Mouse (Mus musculus): ENCODE data around the gene Arpc1b. TPM values are rescaled to one million over a fixed set of nuclear protein-coding genes. Genes with fewer than 3 reads are reported as not detected.
"Not testable (repeated sequence)": the region's sequence is repeated elsewhere in the genome, so short reads cannot be mapped to it uniquely, and the experiment has no call there.

Gene Arpc1b
- polyA plus RNA-seq, 1 experiment from 2014 or later, result 65.6 TPM

- H3K9me3 ChIP-seq, result 0 out of 2 replicates have a peak, but pooled peaks cover 3% of the 10 kb centered on the region
- 94% methylated on average over 5 of the region's 5 CpGs for WGBS
- H3K4me3 ChIP-seq (replicated peaks), result no peak overlapping the region
- H3K4me1 ChIP-seq, result peaks cover 11% of the 10 kb centered on the region; the same call in 1 of the 2 replicates
- peaks cover under 1% of the 10 kb centered on the region for H3K36me3 ChIP-seq (replicated peaks)
- H3K4me2 ChIP-seq, result no peak overlapping the region
- no peak overlapping the region for H3K27ac ChIP-seq
- ATAC-seq (ENCODE audit: low FRiP score), result no peak
- H3K27me3 ChIP-seq, result peaks cover 39% of the 10 kb centered on the region
- no peak overlapping the region for H3K9ac ChIP-seq
These were observed 1.7 kb downstream of the Arpc1b start for GRCm38 (mm10) chr5:145115736-145116135.

- Histone ChIP-seq H3K4me2 (no peak overlapping the region), H3K9me3 (0 out of 2 replicates have a peak, but pooled peaks cover 3% of the 10 kb centered on the region), H3K36me3 (replicated peaks) (no peaks in the 10 kb centered on the region), H3K27me3 (peaks cover 39% of the 10 kb centered on the region), H3K4me3 (replicated peaks) (no peak overlapping the region), H3K4me1 (peaks cover 11% of the 10 kb centered on the region; the same call in 1 of the 2 replicates), H3K9ac (no peak overlapping the region), H3K27ac (no peak overlapping the region)
- 70% methylated on average over 4 of the region's 4 CpGs for WGBS
- no peak for ATAC-seq (ENCODE audit: low FRiP score)
These were observed 2.3 kb downstream of the Arpc1b start for GRCm38 (mm10) chr5:145116316-145116715.

GRCm38 (mm10) chr5:145116916-145117315 lies 2.9 kb downstream of the Arpc1b start:
- Histone ChIP-seq H3K27ac (no peak overlapping the region), H3K9me3 (0 out of 2 replicates have a peak, but pooled peaks cover 3% of the 10 kb centered on the region), H3K4me3 (replicated peaks) (no peak overlapping the region), H3K4me1 (peaks cover 11% of the 10 kb centered on the region; the same call in 1 of the 2 replicates), H3K4me2 (no peak overlapping the region), H3K27me3 (peaks cover 39% of the 10 kb centered on the region), H3K36me3 (replicated peaks) (no peaks in the 10 kb centered on the region), H3K9ac (no peak overlapping the region)
- ATAC-seq (ENCODE audit: low FRiP score), result no peak
- 47% methylated on average over 10 of the region's 10 CpGs for WGBS

GRCm38 (mm10) chr5:145118005-145118404 lies 4.0 kb downstream of the Arpc1b start:
- Histone ChIP-seq H3K9ac (no peak overlapping the region), H3K9me3 (0 out of 2 replicates have a peak, but pooled peaks cover 3% of the 10 kb centered on the region), H3K36me3 (replicated peaks) (0 out of 2 replicates have a peak, but pooled peaks cover under 1% of the 10 kb centered on the region), H3K4me1 (peaks cover 11% of the 10 kb centered on the region; the same call in 1 of the 2 replicates), H3K27me3 (peaks cover 34% of the 10 kb centered on the region), H3K4me3 (replicated peaks) (no peak overlapping the region), H3K4me2 (no peak overlapping the region), H3K27ac (no peak overlapping the region)
- ATAC-seq (ENCODE audit: low FRiP score), result no peak
- WGBS, result 76% methylated on average over 6 of the region's 6 CpGs

- Histone ChIP-seq H3K27ac (no peak overlapping the region), H3K9me3 (0 out of 2 replicates have a peak, but pooled peaks cover 3% of the 10 kb centered on the region), H3K4me2 (no peak overlapping the region), H3K27me3 (peaks cover 30% of the 10 kb centered on the region), H3K9ac (no peak overlapping the region), H3K4me3 (replicated peaks) (no peak overlapping the region), H3K36me3 (replicated peaks) (peaks cover 5% of the 10 kb centered on the region), H3K4me1 (peaks cover 11% of the 10 kb centered on the region; the same call in 1 of the 2 replicates)
- no peak for ATAC-seq (ENCODE audit: low FRiP score)
- 88% methylated on average over 5 of the region's 5 CpGs for WGBS
These were observed 4.4 kb downstream of the Arpc1b start for GRCm38 (mm10) chr5:145118461-145118860.

- no peak for ATAC-seq (ENCODE audit: low FRiP score)
- WGBS, result 85% methylated on average over 2 of the region's 2 CpGs
- Histone ChIP-seq H3K9ac (no peak overlapping the region), H3K4me2 (no peak overlapping the region), H3K4me3 (replicated peaks) (no peak overlapping the region), H3K27me3 (peaks cover 21% of the 10 kb centered on the region), H3K9me3 (0 out of 2 replicates have a peak, but pooled peaks cover 3% of the 10 kb centered on the region), H3K4me1 (peaks cover 4% of the 10 kb centered on the region; the same call in 1 of the 2 replicates), H3K36me3 (replicated peaks) (peaks cover 14% of the 10 kb centered on the region), H3K27ac (no peak overlapping the region)
These were observed 5.4 kb downstream of the Arpc1b start for GRCm38 (mm10) chr5:145119385-145119784.

GRCm38 (mm10) chr5:145120921-145121320 lies 6.9 kb downstream of the Arpc1b start:
- no peak overlapping the region for H3K4me3 ChIP-seq (replicated peaks)
- ATAC-seq (ENCODE audit: low FRiP score), result no peak

GRCm38 (mm10) chr5:145123396-145123795 lies 9.4 kb downstream of the Arpc1b start:
- 95% methylated on average over 19 of the region's 19 CpGs for WGBS
- no peak overlapping the region for H3K27ac ChIP-seq
- H3K9ac ChIP-seq, result no peak overlapping the region
- no peak for ATAC-seq (ENCODE audit: low FRiP score)
- no peaks in the 10 kb centered on the region for H3K4me1 ChIP-seq
- no peak overlapping the region for H3K4me2 ChIP-seq
- H3K4me3 ChIP-seq (replicated peaks), result no peak overlapping the region
- H3K9me3 ChIP-seq, result 0 out of 2 replicates have a peak, but pooled peaks cover 3% of the 10 kb centered on the region
- H3K36me3 ChIP-seq (replicated peaks), result peaks cover 52% of the 10 kb centered on the region
- H3K27me3 ChIP-seq, result no peaks in the 10 kb centered on the region

More at GRCm38 (mm10) chr5:145120921-145121320, 6.9 kb downstream of the Arpc1b start:
- Histone ChIP-seq H3K9me3 (0 out of 2 replicates have a peak, but pooled peaks cover 3% of the 10 kb centered on the region), H3K36me3 (replicated peaks) (peaks cover 29% of the 10 kb centered on the region), H3K9ac (no peak overlapping the region), H3K27me3 (peaks cover 6% of the 10 kb centered on the region; the same call in 1 of the 2 replicates), H3K4me2 (no peak overlapping the region), H3K4me1 (no peaks in the 10 kb centered on the region), H3K27ac (no peak overlapping the region)
- WGBS, result 68% methylated on average over 7 of the region's 7 CpGs

- no peaks in the 10 kb centered on the region for H3K27me3 ChIP-seq
- H3K4me1 ChIP-seq, result no peaks in the 10 kb centered on the region
- H3K27ac ChIP-seq, result no peak overlapping the region
- ATAC-seq (ENCODE audit: low FRiP score), result no peak
- no peak overlapping the region for H3K4me2 ChIP-seq
- WGBS, result 91% methylated on average over 9 of the region's 9 CpGs
- no peak overlapping the region for H3K9ac ChIP-seq
- H3K4me3 ChIP-seq (replicated peaks), result no peak overlapping the region
- H3K36me3 ChIP-seq (replicated peaks), result peaks cover 84% of the 10 kb centered on the region
- no peaks in the 10 kb centered on the region for H3K9me3 ChIP-seq
These were observed 12.6 kb downstream of the Arpc1b start for GRCm38 (mm10) chr5:145126580-145126979.

GRCm38 (mm10) chr5:145129124-145129523 lies 15.1 kb downstream of the Arpc1b start:
- no peaks in the 10 kb centered on the region for H3K9me3 ChIP-seq
- H3K4me2 ChIP-seq, result no peak overlapping the region
- H3K4me3 ChIP-seq (replicated peaks), result no peak overlapping the region
- ATAC-seq (ENCODE audit: low FRiP score), result no peak
- H3K27ac ChIP-seq, result no peak overlapping the region
- H3K4me1 ChIP-seq, result no peaks in the 10 kb centered on the region
- no peaks in the 10 kb centered on the region for H3K27me3 ChIP-seq
- H3K36me3 ChIP-seq (replicated peaks), result peaks cover 97% of the 10 kb centered on the region
- H3K9ac ChIP-seq, result no peak overlapping the region
- 94% methylated on average over 4 of the region's 4 CpGs for WGBS

- H3K27ac ChIP-seq; H3K4me3 ChIP-seq (replicated peaks); H3K9me3 ChIP-seq; H3K27me3 ChIP-seq; H3K4me2 ChIP-seq; H3K4me1 ChIP-seq; ATAC-seq (ENCODE audit: low FRiP score); H3K9ac ChIP-seq: not testable (repeated sequence)
- 93% methylated on average over 6 of the region's 6 CpGs for WGBS
- peaks cover 97% of the 10 kb centered on the region for H3K36me3 ChIP-seq (replicated peaks)
These were observed 15.8 kb downstream of the Arpc1b start for GRCm38 (mm10) chr5:145129773-145130172.

- Histone ChIP-seq H3K9me3 (no peaks in the 10 kb centered on the region), H3K27ac (no peak overlapping the region), H3K4me2 (no peak overlapping the region), H3K36me3 (replicated peaks) (peaks cover 97% of the 10 kb centered on the region), H3K4me1 (no peaks in the 10 kb centered on the region), H3K27me3 (no peaks in the 10 kb centered on the region), H3K9ac (no peak overlapping the region), H3K4me3 (replicated peaks) (no peak overlapping the region)
- ATAC-seq (ENCODE audit: low FRiP score), result no peak
- WGBS, result 94% methylated on average over 11 of the region's 11 CpGs
These were observed 16.2 kb downstream of the Arpc1b start for GRCm38 (mm10) chr5:145130191-145130590.

- WGBS, result 90% methylated on average over 3 of the region's 3 CpGs
These were observed 17.0 kb downstream of the Arpc1b start for GRCm38 (mm10) chr5:145130995-145131394.

More at GRCm38 (mm10) chr5:145130995-145131394, 17.0 kb downstream of the Arpc1b start:
- H3K27ac ChIP-seq, result no peak overlapping the region
- H3K36me3 ChIP-seq (replicated peaks), result peaks cover 95% of the 10 kb centered on the region
- ATAC-seq (ENCODE audit: low FRiP score), result no peak
- H3K4me2 ChIP-seq, result no peak overlapping the region
- no peaks in the 10 kb centered on the region for H3K4me1 ChIP-seq
- H3K9ac ChIP-seq, result no peak overlapping the region
- H3K4me3 ChIP-seq (replicated peaks), result no peak overlapping the region
- H3K27me3 ChIP-seq, result no peaks in the 10 kb centered on the region
- no peaks in the 10 kb centered on the region for H3K9me3 ChIP-seq

All from forebrain, embryonic 12.5 days (tissue).